Mouse (Mus musculus) frontal cortex, postnatal 10 days (tissue): ENCODE measurements around the gene A930004D18Rik.

Experiments
- DNase-seq, 2 experiments: peaks; one replicate each; pipeline ENCODE4 v3.0.0; 2022; ENCODE audit warnings: low spot score in 2 of 2, mixed read lengths in 1 of 2

The A930004D18Rik gene

GRCm38 (mm10) chr2:18053243-18053950 lies 15.9 kb upstream of the A930004D18Rik start:
- no peak for DNase-seq

- DNase-seq: no peak
These were observed 15.0 kb upstream of the A930004D18Rik start for GRCm38 (mm10) chr2:18052581-18052980.

- DNase-seq: no peak
These were observed 14.3 kb upstream of the A930004D18Rik start for GRCm38 (mm10) chr2:18051831-18052170.

GRCm38 (mm10) chr2:18051026-18051830 lies 13.7 kb upstream of the A930004D18Rik start:
- no peak for DNase-seq

- DNase-seq: no peak
These were observed 13.0 kb upstream of the A930004D18Rik start for GRCm38 (mm10) chr2:18050541-18050985.

- no peak for DNase-seq
These were observed 12.5 kb upstream of the A930004D18Rik start for GRCm38 (mm10) chr2:18050018-18050417.

- no peak for DNase-seq
These were observed 11.8 kb upstream of the A930004D18Rik start for GRCm38 (mm10) chr2:18049279-18049821.

- DNase-seq: no peak
These were observed 11.0 kb upstream of the A930004D18Rik start, which contains the start of gene Skida1 for GRCm38 (mm10) chr2:18048453-18049075. Skida1 (minus strand) TSS chr2:18049051.

- peak in 1 of 2 experiments; percentile 72 for DNase-seq
These were observed 10.3 kb upstream of the A930004D18Rik start for GRCm38 (mm10) chr2:18047646-18048452.

GRCm38 (mm10) chr2:18046758-18047645 lies 9.5 kb upstream of the A930004D18Rik start:
- peak in 1 of 2 experiments; percentile 66 for DNase-seq

- no peak for DNase-seq
These were observed 8.6 kb upstream of the A930004D18Rik start for GRCm38 (mm10) chr2:18046186-18046585.

GRCm38 (mm10) chr2:18045781-18046181 lies 8.2 kb upstream of the A930004D18Rik start:
- DNase-seq: no peak

- DNase-seq: no peak
These were observed 7.7 kb upstream of the A930004D18Rik start for GRCm38 (mm10) chr2:18045143-18045780.

GRCm38 (mm10) chr2:18041199-18041885 lies 3.8 kb upstream of the A930004D18Rik start:
- DNase-seq: no peak

GRCm38 (mm10) chr2:18040347-18041160 lies 3.0 kb upstream of the A930004D18Rik start:
- DNase-seq: no peak

GRCm38 (mm10) chr2:18039566-18040290 lies 2.2 kb upstream of the A930004D18Rik start:
- no peak for DNase-seq

- DNase-seq: no peak
These were observed 1.4 kb upstream of the A930004D18Rik start for GRCm38 (mm10) chr2:18038895-18039371.
